Mouse (Mus musculus) myocyte (in vitro differentiated cells): Measurements from ENCODE around the gene Golga5. TPM values are rescaled to one million over a fixed set of nuclear protein-coding genes. Genes with fewer than 3 reads are reported as not detected.

Experiments
- H3K27me3 ChIP-seq: one replicate; pipeline ENCODE4 v1.6.1; 2011; ENCODE audit not compliant: control insufficient read depth, insufficient read depth, insufficient read length
- H3K36me3 ChIP-seq: one replicate; pipeline ENCODE4 v1.6.1; 2011; ENCODE audit not compliant: control insufficient read depth, insufficient read depth
- H3K4me2 ChIP-seq: one replicate; pipeline ENCODE4 v1.6.1; 2011; ENCODE audit warnings: low read depth, control low read depth
- H3K4me3 ChIP-seq: one replicate; pipeline ENCODE4 v1.5.1; 2011; ENCODE audit warnings: mild to moderate bottlenecking, control low read depth, moderate library complexity
- H3K79me2 ChIP-seq: one replicate; pipeline ENCODE4 v1.6.1; 2011; ENCODE audit not compliant: control insufficient read depth, insufficient read depth
- H3ac ChIP-seq: one replicate; pipeline ENCODE4 v1.6.1; 2011; ENCODE audit not compliant: control insufficient read depth, insufficient read length
- CEBPB ChIP-seq: IDR thresholded peaks from 2 replicates; pipeline ENCODE4 v1.6.1; 2011; ENCODE audit warnings: mild to moderate bottlenecking, moderate library complexity; ENCODE audit not compliant: poor library complexity, insufficient read depth, severe bottlenecking
- E2F4 ChIP-seq: IDR thresholded peaks from one replicate; pipeline ENCODE4 v1.6.1; 2011; ENCODE audit warnings: mild to moderate bottlenecking, control low read depth, moderate library complexity; ENCODE audit not compliant: insufficient read depth
- MAX ChIP-seq: IDR thresholded peaks from one replicate; pipeline ENCODE4 v1.6.1; 2011; ENCODE audit warnings: low read depth, mild to moderate bottlenecking, control low read depth
- MYOD1 ChIP-seq, 3 experiments: IDR thresholded peaks; one replicate each; pipeline ENCODE4 v1.6.1; 2011; ENCODE audit warnings: control low read depth in 2 of 3, low read depth in 2 of 3, mild to moderate bottlenecking in 2 of 3, moderate library complexity in 1 of 3; ENCODE audit not compliant: insufficient read length in 2 of 3, control insufficient read depth in 1 of 3
- MYOG ChIP-seq, 3 experiments: IDR thresholded peaks; one replicate each; pipeline ENCODE4 v1.6.1; 2011; ENCODE audit warnings: control low read depth in 2 of 3, low read depth in 2 of 3, mild to moderate bottlenecking in 2 of 3; ENCODE audit not compliant: insufficient read length in 2 of 3, control insufficient read depth in 1 of 3, insufficient read depth in 1 of 3
- POLR2A ChIP-seq: IDR thresholded peaks from one replicate; pipeline ENCODE4 v1.6.1; 2011; ENCODE audit warnings: low read depth, mild to moderate bottlenecking, control low read depth, moderate library complexity; ENCODE audit not compliant: insufficient read length
- POLR2AphosphoS2 ChIP-seq: IDR thresholded peaks from one replicate; pipeline ENCODE4 v1.6.1; 2011; ENCODE audit warnings: low read depth, control low read depth; ENCODE audit not compliant: insufficient read length
- REST ChIP-seq: IDR thresholded peaks from one replicate; pipeline ENCODE4 v1.6.1; 2011; ENCODE audit warnings: mild to moderate bottlenecking, control low read depth, moderate library complexity; ENCODE audit not compliant: insufficient read depth, insufficient read length
- SRF ChIP-seq: IDR thresholded peaks from one replicate; pipeline ENCODE4 v1.6.1; 2011; ENCODE audit warnings: low read depth; ENCODE audit not compliant: control insufficient read depth, insufficient read length
- TCF12 ChIP-seq: IDR thresholded peaks from one replicate; pipeline ENCODE4 v1.6.1; 2011; ENCODE audit warnings: mild to moderate bottlenecking, control low read depth; ENCODE audit not compliant: poor library complexity, insufficient read depth, severe bottlenecking
- TCF3 ChIP-seq: IDR thresholded peaks from one replicate; pipeline ENCODE4 v1.6.1; 2011; ENCODE audit warnings: low read depth, control low read depth; ENCODE audit not compliant: insufficient read length
- USF1 ChIP-seq: IDR thresholded peaks from one replicate; pipeline ENCODE4 v1.6.1; 2011; ENCODE audit warnings: low read depth, mild to moderate bottlenecking, control low read depth, moderate library complexity
- polyA plus RNA-seq: library from polyadenylated mRNA; unstranded; fragments of >200 nt; fragmentation: generic; extraction: Trizol; gene quantifications from one replicate; pipeline ENCODE4 v1.2.1, GENCODE M21; 2012; ENCODE audit warnings: missing spikeins

The Golga5 gene
- polyA plus RNA-seq, 1 experiment = 13.2 TPM

DNA sequence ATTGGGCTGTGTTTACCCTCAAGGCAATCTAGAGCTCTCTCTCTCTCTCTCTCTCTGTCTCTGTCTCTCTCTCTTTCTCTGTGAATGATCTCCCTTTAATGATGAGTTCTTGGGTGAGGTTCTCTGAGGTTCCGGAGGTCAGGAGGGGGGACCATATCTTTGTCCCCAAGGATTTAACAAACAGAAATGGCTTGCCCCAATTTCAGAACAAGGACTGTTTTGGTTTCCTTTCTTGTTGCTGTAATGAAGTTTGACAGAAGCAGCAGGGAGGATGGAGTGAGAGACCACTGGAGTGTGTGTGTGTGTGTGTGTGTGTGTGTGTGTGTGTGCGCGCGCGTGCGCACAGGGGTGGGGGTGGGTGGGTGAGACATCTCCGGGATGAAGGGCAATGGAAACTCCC, 72.2 kb downstream of the Golga5 start:
- H3K27me3 ChIP-seq = peaks cover 7% of the 10 kb centered on the region
- TF ChIP-seq TCF3 (no peak), CEBPB (no peak), REST (no peak), TCF12 (no peak), SRF (no peak), MAX (no peak), MYOD1 (IDR thresholded peaks at IDR 0.05; ENCODE audit: control insufficient read depth in 1 of 3, insufficient read length in 2 of 3, low read depth in 2 of 3) (no peak), E2F4 (no peak), POLR2AphosphoS2 (no peak), POLR2A (no peak), MYOG (IDR thresholded peaks at IDR 0.05; ENCODE audit: control insufficient read depth in 1 of 3, insufficient read depth in 1 of 3, insufficient read length in 2 of 3, low read depth in 2 of 3) (no peak), USF1 (no peak)
- no peak overlapping the region for H3K4me2 ChIP-seq
- H3K36me3 ChIP-seq = no peaks in the 10 kb centered on the region
- H3ac ChIP-seq = no peak overlapping the region
- H3K79me2 ChIP-seq = no peaks in the 10 kb centered on the region
- H3K4me3 ChIP-seq = no peak overlapping the region

DNA sequence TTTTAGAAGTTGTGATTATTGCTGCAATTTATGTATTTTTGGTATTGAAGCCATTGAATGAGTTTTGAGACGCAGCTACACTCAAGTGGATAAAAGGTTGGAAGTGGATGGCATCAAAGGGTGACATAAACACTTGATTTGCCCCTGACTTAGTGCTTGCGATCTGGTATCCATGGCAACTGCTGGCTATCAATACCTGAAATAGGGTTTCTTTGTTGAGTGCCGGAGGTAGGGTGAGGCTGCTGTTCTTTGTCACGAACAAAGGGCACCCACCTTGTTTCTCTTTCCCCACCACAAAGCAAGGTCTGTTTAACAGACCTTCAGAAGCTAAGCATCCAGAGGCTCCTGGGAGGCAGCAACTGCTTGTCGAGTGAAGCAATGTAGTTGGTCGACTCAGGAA, 76.2 kb downstream of the Golga5 start:
- no peak overlapping the region for H3K4me2 ChIP-seq
- H3K79me2 ChIP-seq = no peaks in the 10 kb centered on the region
- no peak overlapping the region for H3ac ChIP-seq
- no peaks in the 10 kb centered on the region for H3K36me3 ChIP-seq
- H3K4me3 ChIP-seq = no peak overlapping the region
- no peaks in the 10 kb centered on the region for H3K27me3 ChIP-seq
- TF ChIP-seq MYOG (IDR thresholded peaks at IDR 0.05; ENCODE audit: control insufficient read depth in 1 of 3, insufficient read depth in 1 of 3, insufficient read length in 2 of 3, low read depth in 2 of 3) (no peak), E2F4 (no peak), TCF12 (no peak), SRF (no peak)

Other genes with a start within 250 kb of the Golga5 start
- 23.4 TPM for gene Rin3, start 186.1 kb upstream of the Golga5 start, polyA plus RNA-seq
- 93.7 TPM for gene Lgmn, start 29.3 kb upstream of the Golga5 start, polyA plus RNA-seq
- not detected for gene Chga, start 85.8 kb downstream of the Golga5 start, polyA plus RNA-seq
- 4.9 TPM for gene Itpk1, start 235.8 kb downstream of the Golga5 start, polyA plus RNA-seq